Mouse (Mus musculus) CH12.LX (cell line): ENCODE data around the gene Dnajc5.
A peak's percentile ranks its signal among the peaks of the same experiment; 100 is the strongest.

ENCODE experiments used
- CTCF ChIP-seq, 2 experiments: IDR thresholded peaks in 1 of 2; conservative IDR thresholded peaks in 1 of 2; 2 replicates each; pipeline ENCODE4 v1.5.1; 2011 to 2012; ENCODE audit warnings: low read depth in 2 of 2, low read length in 2 of 2, improper control_type of control experiment in 1 of 2, inconsistent platforms in 1 of 2, mild to moderate bottlenecking in 1 of 2, moderate library complexity in 1 of 2
- ETS1 ChIP-seq: conservative IDR thresholded peaks from 2 replicates; pipeline ENCODE4 v1.6.1; 2012; ENCODE audit warnings: low read depth, mild to moderate bottlenecking, inconsistent platforms, low read length, improper control_type of control experiment, moderate library complexity
- JUND ChIP-seq: conservative IDR thresholded peaks from 2 replicates; pipeline ENCODE4 v1.6.1; 2011; ENCODE audit warnings: low read depth, low read length, improper control_type of control experiment
- POLR2A ChIP-seq: IDR thresholded peaks from 2 replicates; pipeline ENCODE4 v1.6.1; 2011; ENCODE audit warnings: low read depth, mild to moderate bottlenecking, improper control_type of control experiment, low read length
- RCOR1 ChIP-seq: conservative IDR thresholded peaks from 2 replicates; pipeline ENCODE4 v1.6.1; 2012; ENCODE audit warnings: low read depth, mild to moderate bottlenecking, inconsistent platforms, low read length, improper control_type of control experiment
- SMC3 ChIP-seq: IDR thresholded peaks from 2 replicates; pipeline ENCODE4 v1.6.1; 2011; ENCODE audit warnings: low read depth, low read length, improper control_type of control experiment
- TBP ChIP-seq: conservative IDR thresholded peaks from 2 replicates; pipeline ENCODE4 v1.6.1; 2011; ENCODE audit warnings: low read depth, low read length, improper control_type of control experiment

GRCm38 (mm10) chr2:181541761-181542380 lies 21.6 kb downstream of the Dnajc5 start:
- TF ChIP-seq RCOR1 (no peak), CTCF (conservative IDR thresholded peaks at IDR 0.05 in 1 of 2, IDR thresholded peaks at IDR 0.05 in 1 of 2; ENCODE audit: low read depth in 2 of 2, low read length in 2 of 2) (0 out of 4 replicates have a peak, but pooled peaks of 1 of the 2 experiments have one; percentile 0), JUND (no peak), POLR2A (no peak), TBP (no peak), SMC3 (no peak), ETS1 (no peak)
